Mouse (Mus musculus) midbrain, embryonic 10.5 days (tissue): ENCODE results near the gene Luzp2. TPM values are rescaled to one million over a fixed set of nuclear protein-coding genes. Genes with fewer than 3 reads are reported as not detected.
"Not testable (repeated sequence)": the region's sequence is repeated elsewhere in the genome, so short reads cannot be mapped to it uniquely, and the experiment has no call there.

ENCODE experiments used
- DNase-seq: peaks from one replicate; pipeline ENCODE4 v3.0.0-alpha.2; 2017; ENCODE audit warnings: low spot score
- H3K27ac ChIP-seq: fragments of 300-500 bp; sonication (generic); replicated peaks from 2 replicates; pipeline ENCODE4 v1.5.1; 2016; ENCODE audit warnings: mild to moderate bottlenecking
- H3K27me3 ChIP-seq: fragments of 300-500 bp; sonication (generic); 2 replicates; pipeline ENCODE4 v1.6.1; 2016; ENCODE audit warnings: low read depth, mild to moderate bottlenecking; ENCODE audit not compliant: poor library complexity, severe bottlenecking
- H3K36me3 ChIP-seq: fragments of 300-500 bp; sonication (generic); 2 replicates; pipeline ENCODE4 v1.6.1; 2016; ENCODE audit warnings: mild to moderate bottlenecking, moderate library complexity
- H3K4me1 ChIP-seq: fragments of 300-500 bp; sonication (generic); 2 replicates; pipeline ENCODE4 v1.6.1; 2016
- H3K4me3 ChIP-seq: fragments of 300-500 bp; sonication (generic); 2 replicates; pipeline ENCODE4 v1.5.1; 2016; ENCODE audit warnings: mild to moderate bottlenecking, moderate library complexity
- H3K9me3 ChIP-seq: fragments of 300-500 bp; sonication (generic); replicated peaks from 2 replicates; pipeline ENCODE4 v1.6.1; 2016; ENCODE audit warnings: mild to moderate bottlenecking
- WGBS: fragments of 180-500 bp; shearing (Covaris S2); methylation state at CpG from one replicate; pipeline ENCODE4 v1.1.7; 2016; 5-methylcytosine and 5-hydroxymethylcytosine counted together
- polyA plus RNA-seq: library from polyadenylated mRNA; unstranded; fragments of >200 nt; fragmentation: Nextera tagmentation; extraction: Ambion mirVana; gene quantifications from 2 replicates; pipeline ENCODE4 v1.2.1, GENCODE M21; 2016

Luzp2 gene
- polyA plus RNA-seq, 1 experiment from 2014 or later = 1.7 TPM

- no peak overlapping the region for H3K4me3 ChIP-seq
- H3K9me3 ChIP-seq = no peaks in the 10 kb centered on the region
- no peak overlapping the region for H3K27ac ChIP-seq
- DNase-seq = no peak
- WGBS = 91% methylated on average over 3 of the region's 3 CpGs
- H3K4me1 ChIP-seq = no peaks in the 10 kb centered on the region
- no peaks in the 10 kb centered on the region for H3K36me3 ChIP-seq
- no peaks in the 10 kb centered on the region for H3K27me3 ChIP-seq
Measured at GRCm38 (mm10) chr7:54893709-54894627, 58.7 kb downstream of the Luzp2 start.

GRCm38 (mm10) chr7:54898589-54898988, 63.3 kb downstream of the Luzp2 start:
- Histone ChIP-seq H3K36me3 (no peaks in the 10 kb centered on the region), H3K4me3 (no peak overlapping the region), H3K27ac (no peak overlapping the region), H3K9me3 (no peaks in the 10 kb centered on the region), H3K4me1 (no peaks in the 10 kb centered on the region), H3K27me3 (no peaks in the 10 kb centered on the region)
- no peak for DNase-seq
- 90% methylated on average over 3 of the region's 3 CpGs for WGBS

GRCm38 (mm10) chr7:54909958-54910357, 74.7 kb downstream of the Luzp2 start:
- H3K4me1 ChIP-seq = no peaks in the 10 kb centered on the region
- no peaks in the 10 kb centered on the region for H3K36me3 ChIP-seq
- WGBS = 67% methylated on average over 7 of the region's 7 CpGs
- no peak overlapping the region for H3K27ac ChIP-seq
- H3K9me3 ChIP-seq = no peaks in the 10 kb centered on the region
- no peak overlapping the region for H3K4me3 ChIP-seq
- no peaks in the 10 kb centered on the region for H3K27me3 ChIP-seq
- DNase-seq = no peak

GRCm38 (mm10) chr7:54914030-54914429, 78.7 kb downstream of the Luzp2 start:
- no peak overlapping the region for H3K27ac ChIP-seq
- whole genome bisulfite sequencing = 43% methylated on average over 1 of the region's 1 CpGs
- no peak for DNase-seq
- H3K9me3 ChIP-seq = no peaks in the 10 kb centered on the region
- no peaks in the 10 kb centered on the region for H3K27me3 ChIP-seq
- H3K36me3 ChIP-seq = no peaks in the 10 kb centered on the region
- H3K4me1 ChIP-seq = no peaks in the 10 kb centered on the region
- H3K4me3 ChIP-seq = no peak overlapping the region

- WGBS = 88% methylated on average over 3 of the region's 3 CpGs
- no peak overlapping the region for H3K4me3 ChIP-seq
- no peaks in the 10 kb centered on the region for H3K4me1 ChIP-seq
- no peak overlapping the region for H3K27ac ChIP-seq
- H3K36me3 ChIP-seq = no peaks in the 10 kb centered on the region
- no peak for DNase-seq
- no peaks in the 10 kb centered on the region for H3K27me3 ChIP-seq
- H3K9me3 ChIP-seq = no peaks in the 10 kb centered on the region
Measured at GRCm38 (mm10) chr7:54921991-54922390, 86.7 kb downstream of the Luzp2 start.

GRCm38 (mm10) chr7:54956759-54957158, 121.5 kb downstream of the Luzp2 start:
- DNase-seq = no peak
- no peaks in the 10 kb centered on the region for H3K36me3 ChIP-seq
- H3K27ac ChIP-seq = no peak overlapping the region
- H3K9me3 ChIP-seq = no peaks in the 10 kb centered on the region
- WGBS = 76% methylated on average over 2 of the region's 2 CpGs
- H3K27me3 ChIP-seq = no peaks in the 10 kb centered on the region
- no peak overlapping the region for H3K4me3 ChIP-seq
- no peaks in the 10 kb centered on the region for H3K4me1 ChIP-seq

- no peak overlapping the region for H3K4me3 ChIP-seq
- 90% methylated on average over 4 of the region's 4 CpGs for WGBS
Measured at GRCm38 (mm10) chr7:54962678-54963077, 127.4 kb downstream of the Luzp2 start.

GRCm38 (mm10) chr7:54977372-54977771, 142.1 kb downstream of the Luzp2 start:
- Histone ChIP-seq H3K27ac (no peak overlapping the region), H3K36me3 (no peaks in the 10 kb centered on the region), H3K9me3 (no peaks in the 10 kb centered on the region), H3K4me3 (no peak overlapping the region), H3K27me3 (no peaks in the 10 kb centered on the region), H3K4me1 (no peaks in the 10 kb centered on the region)
- DNase-seq = no peak

More at GRCm38 (mm10) chr7:54962678-54963077, 127.4 kb downstream of the Luzp2 start:
- Histone ChIP-seq H3K27me3 (no peaks in the 10 kb centered on the region), H3K36me3 (no peaks in the 10 kb centered on the region), H3K27ac (no peak overlapping the region), H3K9me3 (no peaks in the 10 kb centered on the region), H3K4me1 (no peaks in the 10 kb centered on the region)
- DNase-seq = no peak

- Histone ChIP-seq H3K9me3 (no peaks in the 10 kb centered on the region), H3K4me1 (no peaks in the 10 kb centered on the region), H3K27ac (no peak overlapping the region), H3K36me3 (no peaks in the 10 kb centered on the region), H3K4me3 (no peak overlapping the region), H3K27me3 (no peaks in the 10 kb centered on the region)
- WGBS = 86% methylated on average over 4 of the region's 4 CpGs
- DNase-seq = no peak
Measured at GRCm38 (mm10) chr7:54980585-54980984, 145.3 kb downstream of the Luzp2 start.

GRCm38 (mm10) chr7:55000397-55000796, 165.1 kb downstream of the Luzp2 start:
- H3K4me3 ChIP-seq = no peak overlapping the region
- no peaks in the 10 kb centered on the region for H3K9me3 ChIP-seq
- H3K27ac ChIP-seq = no peak overlapping the region
- H3K4me1 ChIP-seq = peaks cover 4% of the 10 kb centered on the region; the same call in 1 of the 2 replicates
- no peaks in the 10 kb centered on the region for H3K36me3 ChIP-seq
- WGBS = 82% methylated on average over 2 of the region's 2 CpGs
- no peak for DNase-seq
- no peaks in the 10 kb centered on the region for H3K27me3 ChIP-seq

GRCm38 (mm10) chr7:55009173-55009771, 174.0 kb downstream of the Luzp2 start:
- no peaks in the 10 kb centered on the region for H3K9me3 ChIP-seq
- H3K27ac ChIP-seq = no peak overlapping the region
- DNase-seq = no peak
- H3K4me3 ChIP-seq = no peak overlapping the region
- H3K27me3 ChIP-seq = no peaks in the 10 kb centered on the region
- WGBS = 67% methylated on average over 4 of the region's 4 CpGs
- H3K4me1 ChIP-seq = no peaks in the 10 kb centered on the region
- no peaks in the 10 kb centered on the region for H3K36me3 ChIP-seq

- H3K9me3 ChIP-seq, H3K27ac ChIP-seq, H3K36me3 ChIP-seq, H3K4me1 ChIP-seq, H3K4me3 ChIP-seq, DNase-seq, H3K27me3 ChIP-seq: not testable (repeated sequence)
- 83% methylated on average over 1 of the region's 2 CpGs for WGBS
Measured at GRCm38 (mm10) chr7:55133850-55134249, 298.6 kb downstream of the Luzp2 start.

GRCm38 (mm10) chr7:55188927-55189326, 353.6 kb downstream of the Luzp2 start:
- Histone ChIP-seq H3K4me3 (no peak overlapping the region), H3K27me3 (no peaks in the 10 kb centered on the region), H3K4me1 (no peaks in the 10 kb centered on the region), H3K9me3 (no peaks in the 10 kb centered on the region), H3K36me3 (no peaks in the 10 kb centered on the region), H3K27ac (no peak overlapping the region)
- DNase-seq = no peak
- WGBS = 93% methylated on average over 10 of the region's 10 CpGs
